Mouse (Mus musculus) liver, embryonic 16.5 days (tissue): ENCODE results near the gene Olfr638. TPM values are rescaled to one million over a fixed set of nuclear protein-coding genes. Genes with fewer than 3 reads are reported as not detected.
"Not testable (repeated sequence)": the region's sequence is repeated elsewhere in the genome, so short reads cannot be mapped to it uniquely, and the experiment has no call there.

Source experiments
- ATAC-seq: fragments of 200-750 bp; cut with Nextera tagmentation; 2 replicates; pipeline ENCODE4 v1.8.0; 2017; ENCODE audit warnings: low read depth, mild to moderate bottlenecking, moderate number of reproducible peaks, moderate library complexity
- H3K27ac ChIP-seq: fragments of 300-500 bp; sonication (generic); 2 replicates; pipeline ENCODE4 v1.5.1; 2014; ENCODE audit warnings: mild to moderate bottlenecking, low read length
- H3K27me3 ChIP-seq: fragments of 300-500 bp; sonication (generic); 2 replicates; pipeline ENCODE4 v1.6.1; 2014; ENCODE audit warnings: low read depth, low read length, mixed read lengths; ENCODE audit not compliant: control insufficient read depth, insufficient read depth
- H3K36me3 ChIP-seq: fragments of 300-500 bp; sonication (generic); 2 replicates; pipeline ENCODE4 v1.6.1; 2014; ENCODE audit warnings: mild to moderate bottlenecking; ENCODE audit not compliant: control insufficient read depth, insufficient read depth
- H3K4me1 ChIP-seq: fragments of 300-500 bp; sonication (generic); 2 replicates; pipeline ENCODE4 v1.6.1; 2014; ENCODE audit warnings: low read depth, low read length, mixed read lengths; ENCODE audit not compliant: control insufficient read depth
- H3K4me2 ChIP-seq: fragments of 300-500 bp; sonication (generic); 2 replicates; pipeline ENCODE4 v1.6.1; 2014; ENCODE audit warnings: low read depth, low read length, mixed read lengths
- H3K4me3 ChIP-seq: fragments of 300-500 bp; sonication (generic); 2 replicates; pipeline ENCODE4 v1.5.1; 2014; ENCODE audit warnings: low read depth, mild to moderate bottlenecking, low read length
- H3K9ac ChIP-seq: fragments of 300-500 bp; sonication (generic); 2 replicates; pipeline ENCODE4 v1.6.1; 2014; ENCODE audit warnings: low read depth, low read length
- H3K9me3 ChIP-seq: fragments of 300-500 bp; sonication (generic); replicated peaks from 2 replicates; pipeline ENCODE4 v1.6.1; 2016; ENCODE audit warnings: low read length; ENCODE audit not compliant: control insufficient read depth
- whole genome bisulfite sequencing: fragments of 180-500 bp; shearing (Covaris S2); extraction: QIAGEN DNeasy Blood & Tissue Kit; methylation state at CpG from one replicate; pipeline ENCODE4 v1.1.7; 2014; ENCODE audit not compliant: insufficient replicate concordance; 5-methylcytosine and 5-hydroxymethylcytosine counted together
- polyA plus RNA-seq: library from polyadenylated mRNA; unstranded; fragments of >200 nt; fragmentation: Nextera tagmentation; extraction: Ambion mirVana; gene quantifications from 2 replicates; pipeline ENCODE4 v1.2.1, GENCODE M21; 2015

The Olfr638 gene
- polyA plus RNA-seq: not detected in 2 replicates

- Histone ChIP-seq H3K27me3 (no peaks in the 10 kb centered on the region), H3K9me3 (no peaks in the 10 kb centered on the region), H3K27ac (no peak within 1 kb of the TSS), H3K4me1 (no peaks in the 10 kb centered on the region), H3K36me3 (no peaks in the 10 kb centered on the region), H3K4me3 (no peak within 1 kb of the TSS), H3K4me2 (no peak within 1 kb of the TSS), H3K9ac (no peak within 1 kb of the TSS)
- no peak for ATAC-seq
Measured at GRCm38 (mm10) chr7:103998446-103998845, at the start of gene Olfr638. Gene Olfr638 (plus strand): TSS chr7:103998746.

- H3K9ac ChIP-seq, H3K36me3 ChIP-seq, H3K27me3 ChIP-seq, H3K9me3 ChIP-seq, H3K4me1 ChIP-seq, H3K27ac ChIP-seq, H3K4me2 ChIP-seq, H3K4me3 ChIP-seq, ATAC-seq: not testable (repeated sequence)
- 86% methylated on average over 22 of the region's 22 CpGs for WGBS
Measured at GRCm38 (mm10) chr7:103966873-103967272, 31.7 kb upstream of the Olfr638 start.

- H3K27me3 ChIP-seq: no peaks in the 10 kb centered on the region
- no peak for ATAC-seq
- no peaks in the 10 kb centered on the region for H3K4me1 ChIP-seq
- H3K36me3 ChIP-seq: no peaks in the 10 kb centered on the region
- no peaks in the 10 kb centered on the region for H3K9me3 ChIP-seq
- WGBS: 59% methylated on average over 1 of the region's 1 CpGs
- no peak within 1 kb of the TSS for H3K27ac ChIP-seq
- no peak within 1 kb of the TSS for H3K4me3 ChIP-seq
- no peak within 1 kb of the TSS for H3K4me2 ChIP-seq
- no peak within 1 kb of the TSS for H3K9ac ChIP-seq
Measured at GRCm38 (mm10) chr7:103970852-103971251, 27.7 kb upstream of the Olfr638 start, which contains the start of gene Olfr635. Gene Olfr635 (plus strand): TSS chr7:103971152.

GRCm38 (mm10) chr7:103971782-103972181, 26.8 kb upstream of the Olfr638 start:
- no peak overlapping the region for H3K9ac ChIP-seq
- H3K9me3 ChIP-seq: no peaks in the 10 kb centered on the region
- WGBS: 8% methylated on average over 1 of the region's 1 CpGs

GRCm38 (mm10) chr7:103999124-103999523, 578 bp downstream of the Olfr638 start:
- ATAC-seq: no peak
- Histone ChIP-seq H3K4me3 (no peak overlapping the region), H3K27me3 (no peaks in the 10 kb centered on the region), H3K27ac (no peak overlapping the region), H3K4me1 (no peaks in the 10 kb centered on the region), H3K4me2 (no peak overlapping the region), H3K9ac (no peak overlapping the region), H3K36me3 (no peaks in the 10 kb centered on the region), H3K9me3 (no peaks in the 10 kb centered on the region)

More at GRCm38 (mm10) chr7:103971782-103972181, 26.8 kb upstream of the Olfr638 start:
- no peaks in the 10 kb centered on the region for H3K4me1 ChIP-seq
- H3K4me3 ChIP-seq: no peak overlapping the region
- H3K27me3 ChIP-seq: no peaks in the 10 kb centered on the region
- H3K27ac ChIP-seq: no peak overlapping the region
- no peak for ATAC-seq
- H3K4me2 ChIP-seq: no peak overlapping the region
- no peaks in the 10 kb centered on the region for H3K36me3 ChIP-seq

GRCm38 (mm10) chr7:104017203-104017602, 18.7 kb downstream of the Olfr638 start, which contains the start of gene Olfr639:
Gene Olfr639 (minus strand): TSS chr7:104017303.
- Histone ChIP-seq H3K9me3 (no peaks in the 10 kb centered on the region), H3K4me1 (no peaks in the 10 kb centered on the region), H3K36me3 (no peaks in the 10 kb centered on the region), H3K27me3 (no peaks in the 10 kb centered on the region), H3K9ac (no peak within 1 kb of the TSS), H3K4me2 (no peak within 1 kb of the TSS), H3K27ac (no peak within 1 kb of the TSS), H3K4me3 (no peak within 1 kb of the TSS)
- no peak for ATAC-seq

GRCm38 (mm10) chr7:104018953-104019352, 20.4 kb downstream of the Olfr638 start:
- H3K9me3 ChIP-seq: no peaks in the 10 kb centered on the region

GRCm38 (mm10) chr7:104021651-104022050, 23.1 kb downstream of the Olfr638 start:
- H3K27me3 ChIP-seq: no peaks in the 10 kb centered on the region
- no peak overlapping the region for H3K9ac ChIP-seq
- no peak for ATAC-seq
- H3K4me1 ChIP-seq: no peaks in the 10 kb centered on the region
- no peak overlapping the region for H3K4me3 ChIP-seq
- no peak overlapping the region for H3K27ac ChIP-seq
- H3K4me2 ChIP-seq: no peak overlapping the region
- H3K36me3 ChIP-seq: no peaks in the 10 kb centered on the region
- WGBS: 68% methylated on average over 6 of the region's 6 CpGs
- no peaks in the 10 kb centered on the region for H3K9me3 ChIP-seq

More at GRCm38 (mm10) chr7:104018953-104019352, 20.4 kb downstream of the Olfr638 start:
- 75% methylated on average over 1 of the region's 1 CpGs for WGBS
- Histone ChIP-seq H3K36me3 (no peaks in the 10 kb centered on the region), H3K9ac (no peak overlapping the region), H3K4me1 (no peaks in the 10 kb centered on the region), H3K27ac (no peak overlapping the region), H3K27me3 (no peaks in the 10 kb centered on the region), H3K4me2 (no peak overlapping the region), H3K4me3 (no peak overlapping the region)
- ATAC-seq: no peak

GRCm38 (mm10) chr7:104025473-104025872, 26.9 kb downstream of the Olfr638 start, which contains the start of gene Olfr640:
Gene Olfr640 (minus strand): TSS chr7:104025573.
- Histone ChIP-seq H3K4me3 (no peak within 1 kb of the TSS), H3K36me3 (no peaks in the 10 kb centered on the region)
- no peak for ATAC-seq

More at GRCm38 (mm10) chr7:104025473-104025872, 26.9 kb downstream of the Olfr638 start, which contains the start of gene Olfr640:
- H3K9me3 ChIP-seq: no peaks in the 10 kb centered on the region
- no peak within 1 kb of the TSS for H3K9ac ChIP-seq
- H3K4me2 ChIP-seq: no peak within 1 kb of the TSS
- no peaks in the 10 kb centered on the region for H3K27me3 ChIP-seq
- 57% methylated on average over 6 of the region's 6 CpGs for WGBS
- no peak within 1 kb of the TSS for H3K27ac ChIP-seq
- no peaks in the 10 kb centered on the region for H3K4me1 ChIP-seq
